ENCODE assay signal across 10 mouse cellular contexts in genomic region chr10:28492870-28493269, GRCm38 (mm10).
DNase-seq lines count a peak whose midpoint lies in the region; ATAC-seq and TF ChIP-seq lines count a peak whose summit lies in the region.
"Had no signal": no experiment of that assay in that cellular context is flagged by ENCODE, and none has a peak within 500 bp of the region (broad histone marks: within the 10 kb centered on the region; RNA-seq: fewer than 3 reads in every experiment).

No protein-coding gene starts in this region.

- DNase-seq in layer of hippocampus, adult 2 months (ENCODE audit: low spot score in 2 of 2) = peak in 1 of 2 experiments; percentile 17
- no peak for DNase-seq in layer of hippocampus, adult 9-10 months (ENCODE audit: low spot score)
- peak; percentile 47 to 54 for DNase-seq in cerebellum, postnatal 10 days
- peak; percentile 25 for DNase-seq in midbrain, embryonic 10.5 days (ENCODE audit: low spot score)
- no peak for DNase-seq in thymus, postnatal 36 days
- DNase-seq: liver, embryonic 13.5 days had no signal

- no peak for ATAC-seq in heart, embryonic 16.5 days (replicated peaks; ENCODE audit: extremely low read depth, insufficient read depth, low FRiP score)
- ATAC-seq in intestine, embryonic 15.5 days = no peak
- no peak for ATAC-seq in granulocyte monocyte progenitor cell, adult 5-6 weeks (replicated peaks; ENCODE audit: poor library complexity, severe bottlenecking)

- peaks cover 23% of the 10 kb centered on the region for H3K4me1 ChIP-seq in heart, embryonic 16.5 days (ENCODE audit: control insufficient read depth, insufficient read depth, low read length)
- peaks cover 33% of the 10 kb centered on the region for H3K4me1 ChIP-seq in midbrain, embryonic 10.5 days
- no peaks in the 10 kb centered on the region for H3K4me1 ChIP-seq in intestine, embryonic 15.5 days (replicated peaks)
- H3K4me1 ChIP-seq: liver, embryonic 13.5 days had no signal

- peak overlapping the region; percentile 53 for H3K4me2 ChIP-seq in heart, embryonic 16.5 days (ENCODE audit: low read depth, low read length)
- H3K4me2 ChIP-seq in intestine, embryonic 15.5 days (replicated peaks) = no peak overlapping the region
- H3K4me2 ChIP-seq: liver, embryonic 13.5 days had no signal

- peak overlapping the region; percentile 34 for H3K4me3 ChIP-seq in layer of hippocampus, adult 2 months
- H3K4me3 ChIP-seq in heart, embryonic 16.5 days (ENCODE audit: low read length) = no peak overlapping the region
- H3K4me3 ChIP-seq in midbrain, embryonic 10.5 days = peak overlapping the region; percentile 38
- no peak overlapping the region for H3K4me3 ChIP-seq in intestine, embryonic 15.5 days (replicated peaks)
- H3K4me3 ChIP-seq: erythroblast, embryonic 14.5 days; liver, embryonic 13.5 days had no signal

- 42% methylated on average over 14 of the region's 14 CpGs for WGBS in heart, embryonic 16.5 days
- 24% methylated on average over 14 of the region's 14 CpGs for WGBS in midbrain, embryonic 10.5 days
- WGBS in intestine, embryonic 15.5 days = 55% methylated on average over 14 of the region's 14 CpGs

- peak overlapping the region; percentile 80 for H3K27ac ChIP-seq in layer of hippocampus, adult 2 months
- peak overlapping the region; percentile 84 for H3K27ac ChIP-seq in heart, embryonic 16.5 days (ENCODE audit: low read length)
- H3K27ac ChIP-seq in midbrain, embryonic 10.5 days (replicated peaks) = peak overlapping the region; percentile 85
- no peak overlapping the region for H3K27ac ChIP-seq in intestine, embryonic 15.5 days
- H3K27ac ChIP-seq: liver, embryonic 13.5 days had no signal

- no peaks in the 10 kb centered on the region for H3K9me3 ChIP-seq in heart, embryonic 16.5 days (replicated peaks; ENCODE audit: control insufficient read depth, low read length)
- H3K9me3 ChIP-seq in midbrain, embryonic 10.5 days (replicated peaks) = no peaks in the 10 kb centered on the region
- no peaks in the 10 kb centered on the region for H3K9me3 ChIP-seq in intestine, embryonic 15.5 days
- H3K9me3 ChIP-seq: liver, embryonic 13.5 days had no signal

- 0 out of 2 replicates have a peak overlapping the region, but pooled peaks have one; percentile 7 for H3K9ac ChIP-seq in heart, embryonic 16.5 days (ENCODE audit: low read length)
- H3K9ac ChIP-seq in intestine, embryonic 15.5 days = no peak overlapping the region
- H3K9ac ChIP-seq: liver, embryonic 13.5 days had no signal

- TF ChIP-seq CTCF in layer of hippocampus, adult 2 months (conservative IDR thresholded peaks at IDR 0.05) = no peak

- H3K27me3 ChIP-seq in heart, embryonic 16.5 days (ENCODE audit: control insufficient read depth, insufficient read depth, low read length) = no peaks in the 10 kb centered on the region
- H3K27me3 ChIP-seq in midbrain, embryonic 10.5 days (ENCODE audit: low read depth, poor library complexity, severe bottlenecking) = no peaks in the 10 kb centered on the region
- H3K27me3 ChIP-seq in intestine, embryonic 15.5 days (replicated peaks) = no peaks in the 10 kb centered on the region
- H3K27me3 ChIP-seq: liver, embryonic 13.5 days had no signal

- no peaks in the 10 kb centered on the region for H3K36me3 ChIP-seq in heart, embryonic 16.5 days (ENCODE audit: control insufficient read depth, insufficient read depth)
- H3K36me3 ChIP-seq in midbrain, embryonic 10.5 days = no peaks in the 10 kb centered on the region
- H3K36me3 ChIP-seq in intestine, embryonic 15.5 days = no peaks in the 10 kb centered on the region
- H3K36me3 ChIP-seq: liver, embryonic 13.5 days had no signal

Comparison
In these comparisons a context has a peak if more than half of its experiments do, and no peak if none do; other contexts are left out.
1. DNase-seq: peak in cerebellum, postnatal 10 days (2 of 2) and midbrain, embryonic 10.5 days (single experiment); none in layer of hippocampus, adult 9-10 months (single experiment) and thymus, postnatal 36 days (0 of 2).
2. H3K4me3 ChIP-seq: peak in layer of hippocampus, adult 2 months (single experiment) and midbrain, embryonic 10.5 days (single experiment); none in heart, embryonic 16.5 days (single experiment) and intestine, embryonic 15.5 days (single experiment).